Mouse (Mus musculus) liver, embryonic 15.5 days (tissue): ENCODE measurements around the gene Plcl2. TPM values are rescaled to one million over a fixed set of nuclear protein-coding genes. Genes with fewer than 3 reads are reported as not detected.
A peak's percentile ranks its signal among the peaks of the same experiment; 100 is the strongest.

Experiments
- ATAC-seq: fragments of 200-750 bp; cut with Nextera tagmentation; 2 replicates; pipeline ENCODE4 v1.8.0; 2017; ENCODE audit warnings: moderate number of reproducible peaks, mild to moderate bottlenecking, moderate library complexity; ENCODE audit not compliant: insufficient read depth
- H3K27ac ChIP-seq: fragments of 300-500 bp; sonication (generic); replicated peaks from 2 replicates; pipeline ENCODE4 v1.5.1; 2015; ENCODE audit warnings: mild to moderate bottlenecking, inconsistent platforms
- H3K27me3 ChIP-seq: fragments of 300-500 bp; sonication (generic); 2 replicates; pipeline ENCODE4 v1.6.1; 2015; ENCODE audit warnings: mild to moderate bottlenecking, inconsistent platforms
- H3K36me3 ChIP-seq: fragments of 300-500 bp; sonication (generic); replicated peaks from 2 replicates; pipeline ENCODE4 v1.6.1; 2015; ENCODE audit warnings: moderate library complexity, mild to moderate bottlenecking, inconsistent platforms
- H3K4me1 ChIP-seq: fragments of 300-500 bp; sonication (generic); replicated peaks from 2 replicates; pipeline ENCODE4 v1.6.1; 2015; ENCODE audit warnings: inconsistent platforms
- H3K4me2 ChIP-seq: fragments of 300-500 bp; sonication (generic); 2 replicates; pipeline ENCODE4 v1.6.1; 2015; ENCODE audit warnings: moderate library complexity, mild to moderate bottlenecking, inconsistent platforms
- H3K4me3 ChIP-seq: fragments of 300-500 bp; sonication (generic); replicated peaks from 2 replicates; pipeline ENCODE4 v1.5.1; 2015; ENCODE audit warnings: mild to moderate bottlenecking, inconsistent platforms
- H3K9ac ChIP-seq: fragments of 300-500 bp; sonication (generic); 2 replicates; pipeline ENCODE4 v1.6.1; 2015; ENCODE audit warnings: moderate library complexity, mild to moderate bottlenecking, inconsistent platforms
- H3K9me3 ChIP-seq: fragments of 300-500 bp; sonication (generic); replicated peaks from 2 replicates; pipeline ENCODE4 v1.6.1; 2016; ENCODE audit warnings: inconsistent platforms
- WGBS: fragments of 180-500 bp; shearing (Covaris S2); methylation state at CpG from one replicate; pipeline ENCODE4 v1.1.7; 2015; ENCODE audit warnings: mixed read lengths; ENCODE audit not compliant: insufficient replicate concordance; 5-methylcytosine and 5-hydroxymethylcytosine counted together
- polyA plus RNA-seq: library from polyadenylated mRNA; unstranded; fragments of >200 nt; fragmentation: Nextera tagmentation; extraction: Ambion mirVana; gene quantifications from 2 replicates; pipeline ENCODE4 v1.2.1, GENCODE M21; 2015

The Plcl2 gene
- polyA plus RNA-seq, result 1.6 TPM in 2 replicates

GRCm38 (mm10) chr17:50509251-50510104 lies at the start of gene Plcl2:
Gene Plcl2, plus strand, starts transcription at chr17:50509403.
- Histone ChIP-seq H3K4me1 (peaks cover 32% of the 10 kb centered on the region), H3K9me3 (no peaks in the 10 kb centered on the region), H3K4me2 (peak within 1 kb of the TSS; percentile 87), H3K4me3 (peak within 1 kb of the TSS; percentile 76), H3K36me3 (no peaks in the 10 kb centered on the region), H3K27ac (peak within 1 kb of the TSS; percentile 59), H3K9ac (peak within 1 kb of the TSS; percentile 66), H3K27me3 (peaks cover 26% of the 10 kb centered on the region)
- ATAC-seq, result peak; percentile 56
- under 1% methylated on average over 92 of the region's 95 CpGs for WGBS

GRCm38 (mm10) chr17:50460301-50460700 lies 48.9 kb upstream of the Plcl2 start:
- no peaks in the 10 kb centered on the region for H3K9me3 ChIP-seq
- no peak for ATAC-seq
- no peak overlapping the region for H3K4me3 ChIP-seq
- H3K27ac ChIP-seq, result no peak overlapping the region
- H3K4me2 ChIP-seq, result no peak overlapping the region
- H3K27me3 ChIP-seq, result no peaks in the 10 kb centered on the region
- peaks cover 11% of the 10 kb centered on the region for H3K4me1 ChIP-seq
- H3K36me3 ChIP-seq, result no peaks in the 10 kb centered on the region
- no peak overlapping the region for H3K9ac ChIP-seq
- 82% methylated on average over 8 of the region's 8 CpGs for WGBS

GRCm38 (mm10) chr17:50467438-50467837 lies 41.8 kb upstream of the Plcl2 start:
- Histone ChIP-seq H3K4me1 (peaks cover 8% of the 10 kb centered on the region), H3K36me3 (no peaks in the 10 kb centered on the region)

GRCm38 (mm10) chr17:50469126-50469525 lies 40.1 kb upstream of the Plcl2 start:
- 60% methylated on average over 5 of the region's 5 CpGs for WGBS
- H3K4me1 ChIP-seq, result peaks cover 8% of the 10 kb centered on the region
- H3K9ac ChIP-seq, result no peak overlapping the region
- H3K4me2 ChIP-seq, result no peak overlapping the region
- no peaks in the 10 kb centered on the region for H3K27me3 ChIP-seq
- no peak for ATAC-seq
- no peaks in the 10 kb centered on the region for H3K9me3 ChIP-seq
- no peaks in the 10 kb centered on the region for H3K36me3 ChIP-seq
- no peak overlapping the region for H3K4me3 ChIP-seq
- H3K27ac ChIP-seq, result no peak overlapping the region

More at GRCm38 (mm10) chr17:50467438-50467837, 41.8 kb upstream of the Plcl2 start:
- no peaks in the 10 kb centered on the region for H3K9me3 ChIP-seq
- no peak overlapping the region for H3K9ac ChIP-seq
- WGBS, result 67% methylated on average over 2 of the region's 2 CpGs
- no peak overlapping the region for H3K4me2 ChIP-seq
- no peak for ATAC-seq
- no peak overlapping the region for H3K27ac ChIP-seq
- H3K4me3 ChIP-seq, result no peak overlapping the region
- H3K27me3 ChIP-seq, result no peaks in the 10 kb centered on the region

GRCm38 (mm10) chr17:50469543-50470431 lies 39.4 kb upstream of the Plcl2 start:
- Histone ChIP-seq H3K9me3 (no peaks in the 10 kb centered on the region), H3K9ac (0 out of 2 replicates have a peak overlapping the region, but pooled peaks have one; percentile 5), H3K4me2 (peak overlapping the region; percentile 66), H3K4me3 (peak overlapping the region; percentile 41), H3K4me1 (peaks cover 8% of the 10 kb centered on the region), H3K27me3 (no peaks in the 10 kb centered on the region), H3K36me3 (no peaks in the 10 kb centered on the region), H3K27ac (peak overlapping the region; percentile 65)
- WGBS, result 12% methylated on average over 13 of the region's 13 CpGs
- no peak for ATAC-seq

GRCm38 (mm10) chr17:50470432-50471078 lies 38.6 kb upstream of the Plcl2 start:
- Histone ChIP-seq H3K27me3 (no peaks in the 10 kb centered on the region), H3K4me1 (peaks cover 8% of the 10 kb centered on the region), H3K27ac (peak overlapping the region; percentile 65), H3K9ac (0 out of 2 replicates have a peak overlapping the region, but pooled peaks have one; percentile 5), H3K4me3 (peak overlapping the region; percentile 41), H3K36me3 (no peaks in the 10 kb centered on the region), H3K4me2 (peak overlapping the region; percentile 66), H3K9me3 (no peaks in the 10 kb centered on the region)
- whole genome bisulfite sequencing, result 8% methylated on average over 16 of the region's 16 CpGs
- ATAC-seq, result no peak

GRCm38 (mm10) chr17:50471230-50471629 lies 38.0 kb upstream of the Plcl2 start:
- WGBS, result 32% methylated on average over 3 of the region's 3 CpGs

GRCm38 (mm10) chr17:50477277-50477676 lies 31.9 kb upstream of the Plcl2 start:
- H3K27me3 ChIP-seq, result no peaks in the 10 kb centered on the region
- no peaks in the 10 kb centered on the region for H3K4me1 ChIP-seq
- ATAC-seq, result no peak
- 61% methylated on average over 4 of the region's 4 CpGs for WGBS
- H3K4me3 ChIP-seq, result no peak overlapping the region
- H3K27ac ChIP-seq, result no peak overlapping the region
- no peak overlapping the region for H3K4me2 ChIP-seq
- H3K9me3 ChIP-seq, result no peaks in the 10 kb centered on the region
- H3K9ac ChIP-seq, result no peak overlapping the region
- H3K36me3 ChIP-seq, result no peaks in the 10 kb centered on the region

More at GRCm38 (mm10) chr17:50471230-50471629, 38.0 kb upstream of the Plcl2 start:
- no peak overlapping the region for H3K4me3 ChIP-seq
- peak overlapping the region; percentile 24; the same call in 1 of the 2 replicates for H3K27ac ChIP-seq
- H3K9me3 ChIP-seq, result no peaks in the 10 kb centered on the region
- peaks cover 8% of the 10 kb centered on the region for H3K4me1 ChIP-seq
- H3K4me2 ChIP-seq, result no peak overlapping the region
- peak; percentile 61; the same call in 1 of the 2 replicates for ATAC-seq
- no peaks in the 10 kb centered on the region for H3K27me3 ChIP-seq
- H3K36me3 ChIP-seq, result no peaks in the 10 kb centered on the region
- no peak overlapping the region for H3K9ac ChIP-seq

GRCm38 (mm10) chr17:50480867-50481266 lies 28.3 kb upstream of the Plcl2 start:
- Histone ChIP-seq H3K27me3 (no peaks in the 10 kb centered on the region), H3K9me3 (no peaks in the 10 kb centered on the region), H3K4me3 (no peak overlapping the region), H3K4me2 (no peak overlapping the region), H3K4me1 (no peaks in the 10 kb centered on the region), H3K9ac (no peak overlapping the region), H3K36me3 (no peaks in the 10 kb centered on the region), H3K27ac (no peak overlapping the region)
- ATAC-seq, result no peak
- WGBS, result 65% methylated on average over 7 of the region's 7 CpGs

- ATAC-seq, result no peak
- H3K27ac ChIP-seq, result no peak overlapping the region
- WGBS, result 47% methylated on average over 7 of the region's 7 CpGs
- H3K9me3 ChIP-seq, result no peaks in the 10 kb centered on the region
- no peaks in the 10 kb centered on the region for H3K36me3 ChIP-seq
- H3K4me2 ChIP-seq, result no peak overlapping the region
- H3K27me3 ChIP-seq, result no peaks in the 10 kb centered on the region
- H3K4me3 ChIP-seq, result no peak overlapping the region
- H3K9ac ChIP-seq, result no peak overlapping the region
- no peaks in the 10 kb centered on the region for H3K4me1 ChIP-seq
Measured at GRCm38 (mm10) chr17:50483700-50484099, 25.5 kb upstream of the Plcl2 start.
